Mouse (Mus musculus): ENCODE results near the gene Josd2.

DNA sequence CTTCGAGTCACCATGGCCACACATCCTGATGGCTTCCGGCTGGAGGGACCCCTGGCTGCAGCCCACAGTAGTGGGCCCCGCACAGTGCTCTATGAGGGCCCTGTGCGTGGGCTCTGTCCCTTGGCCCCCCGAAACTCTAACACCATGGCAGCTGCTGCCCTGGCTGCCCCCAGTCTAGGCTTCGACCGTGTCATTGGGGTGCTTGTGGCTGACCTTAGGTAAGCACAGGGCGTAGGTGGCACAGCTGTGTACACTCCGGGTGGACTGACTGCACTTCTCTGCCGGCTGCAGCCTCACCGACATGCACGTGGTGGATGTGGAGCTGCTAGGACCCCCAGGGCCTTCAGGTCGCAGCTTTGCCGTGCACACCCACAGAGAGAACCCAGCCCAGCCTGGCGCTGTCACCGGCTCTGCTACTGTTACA lies 880 bp upstream of the Josd2 start:
- TF ChIP-seq TAL1 (conservative IDR thresholded peaks at IDR 0.05; ENCODE audit: low read depth, low read length) (no peak), CTCF (IDR thresholded peaks at IDR 0.05; ENCODE audit: low read depth, low read length) (no peak), GATA2 (IDR thresholded peaks at IDR 0.05; ENCODE audit: borderline replicate concordance, low read depth, low read length) (no peak), GATA1 (IDR thresholded peaks at IDR 0.05; ENCODE audit: borderline replicate concordance, low read length) (no peak)

Data from G1E (cell line).